Mouse (Mus musculus) stomach, embryonic 14.5 days (tissue): ENCODE measurements around the gene Pank4. TPM values are rescaled to one million over a fixed set of nuclear protein-coding genes. Genes with fewer than 3 reads are reported as not detected.
A peak's percentile ranks its signal among the peaks of the same experiment; 100 is the strongest.

ENCODE experiments used
- ATAC-seq: fragments of 200-750 bp; cut with Nextera tagmentation; 2 replicates; pipeline ENCODE4 v1.8.0; 2017; ENCODE audit warnings: low read depth, moderate TSS enrichment; ENCODE audit not compliant: insufficient number of reproducible peaks, insufficient read depth, low FRiP score
- H3K27ac ChIP-seq: fragments of 300-500 bp; sonication (generic); 2 replicates; pipeline ENCODE4 v1.5.1; 2014; ENCODE audit warnings: mild to moderate bottlenecking, low read length, moderate library complexity, mixed read lengths
- H3K27me3 ChIP-seq: fragments of 300-500 bp; sonication (generic); 2 replicates; pipeline ENCODE4 v1.6.1; 2014; ENCODE audit warnings: low read length, control low read depth, mixed read lengths; ENCODE audit not compliant: control insufficient read depth, insufficient read depth
- H3K36me3 ChIP-seq: fragments of 300-500 bp; sonication (generic); 2 replicates; pipeline ENCODE4 v1.6.1; 2014; ENCODE audit warnings: mild to moderate bottlenecking, control low read depth, low read length, moderate library complexity, mixed read lengths; ENCODE audit not compliant: control insufficient read depth, insufficient read depth
- H3K4me1 ChIP-seq: fragments of 300-500 bp; sonication (generic); 2 replicates; pipeline ENCODE4 v1.6.1; 2014; ENCODE audit warnings: low read length, control low read depth, mixed read lengths; ENCODE audit not compliant: control insufficient read depth, insufficient read depth
- H3K4me2 ChIP-seq: fragments of 300-500 bp; sonication (generic); replicated peaks from 2 replicates; pipeline ENCODE4 v1.6.1; 2014; ENCODE audit warnings: low read depth, low read length, control low read depth
- H3K4me3 ChIP-seq: fragments of 300-500 bp; sonication (generic); 2 replicates; pipeline ENCODE4 v1.5.1; 2014; ENCODE audit warnings: low read depth, low read length, control low read depth
- H3K9ac ChIP-seq: fragments of 300-500 bp; sonication (generic); replicated peaks from 2 replicates; pipeline ENCODE4 v1.6.1; 2014; ENCODE audit warnings: low read depth, mild to moderate bottlenecking, control low read depth, low read length, moderate library complexity, mixed read lengths
- H3K9me3 ChIP-seq: fragments of 300-500 bp; sonication (generic); 2 replicates; pipeline ENCODE4 v1.6.1; 2016; ENCODE audit warnings: low read depth, low read length, control low read depth; ENCODE audit not compliant: control insufficient read depth
- WGBS: fragments of 180-500 bp; shearing (Covaris S2); extraction: QIAGEN DNeasy Blood & Tissue Kit; methylation state at CpG from one replicate; pipeline ENCODE4 v1.1.7; 2014; 5-methylcytosine and 5-hydroxymethylcytosine counted together
- polyA plus RNA-seq: library from polyadenylated mRNA; unstranded; fragments of >200 nt; fragmentation: Nextera tagmentation; extraction: Ambion mirVana; gene quantifications from 2 replicates; pipeline ENCODE4 v1.2.1, GENCODE M21; 2014

Gene Pank4
- polyA plus RNA-seq, 1 experiment from 2014 or later: 50.4 TPM

GRCm38 (mm10) chr4:155016807-155017206 is 52.9 kb downstream of the Pank4 start:
- peaks cover 8% of the 10 kb centered on the region for H3K4me1 ChIP-seq
- no peak for ATAC-seq
- 66% methylated on average over 11 of the region's 11 CpGs for WGBS
- no peak overlapping the region for H3K9ac ChIP-seq
- no peaks in the 10 kb centered on the region for H3K9me3 ChIP-seq
- no peak overlapping the region for H3K27ac ChIP-seq
- no peak overlapping the region for H3K4me2 ChIP-seq
- no peaks in the 10 kb centered on the region for H3K27me3 ChIP-seq
- H3K4me3 ChIP-seq: no peak overlapping the region
- no peaks in the 10 kb centered on the region for H3K36me3 ChIP-seq

GRCm38 (mm10) chr4:155017253-155017878 is 53.4 kb downstream of the Pank4 start:
- 67% methylated on average over 11 of the region's 11 CpGs for WGBS
- no peak overlapping the region for H3K27ac ChIP-seq
- H3K4me3 ChIP-seq: no peak overlapping the region
- no peaks in the 10 kb centered on the region for H3K27me3 ChIP-seq
- peaks cover 8% of the 10 kb centered on the region for H3K4me1 ChIP-seq
- no peak for ATAC-seq
- no peaks in the 10 kb centered on the region for H3K36me3 ChIP-seq
- H3K9me3 ChIP-seq: no peaks in the 10 kb centered on the region
- H3K9ac ChIP-seq: no peak overlapping the region
- no peak overlapping the region for H3K4me2 ChIP-seq

- ATAC-seq: no peak
- Histone ChIP-seq H3K9ac (no peak overlapping the region), H3K4me3 (no peak overlapping the region), H3K36me3 (no peaks in the 10 kb centered on the region), H3K27ac (no peak overlapping the region), H3K4me1 (peaks cover 8% of the 10 kb centered on the region), H3K9me3 (no peaks in the 10 kb centered on the region), H3K4me2 (no peak overlapping the region), H3K27me3 (no peaks in the 10 kb centered on the region)
- WGBS: 72% methylated on average over 8 of the region's 8 CpGs
Measured at GRCm38 (mm10) chr4:155018066-155018465, 54.1 kb downstream of the Pank4 start.

- no peak overlapping the region for H3K9ac ChIP-seq
- WGBS: 6% methylated on average over 15 of the region's 15 CpGs
- H3K27ac ChIP-seq: no peak overlapping the region
- H3K4me1 ChIP-seq: peaks cover 8% of the 10 kb centered on the region
- no peaks in the 10 kb centered on the region for H3K36me3 ChIP-seq
- peak; percentile 19; the same call in 1 of the 2 replicates for ATAC-seq
- H3K4me3 ChIP-seq: no peak overlapping the region
- H3K9me3 ChIP-seq: no peaks in the 10 kb centered on the region
- peak overlapping the region; percentile 25 for H3K4me2 ChIP-seq
- H3K27me3 ChIP-seq: no peaks in the 10 kb centered on the region
Measured at GRCm38 (mm10) chr4:155018601-155019335, 54.8 kb downstream of the Pank4 start.

- Histone ChIP-seq H3K27me3 (no peaks in the 10 kb centered on the region), H3K9me3 (no peaks in the 10 kb centered on the region), H3K27ac (no peak overlapping the region), H3K4me3 (no peak overlapping the region), H3K4me2 (peak overlapping the region; percentile 25), H3K36me3 (no peaks in the 10 kb centered on the region), H3K4me1 (peaks cover 8% of the 10 kb centered on the region), H3K9ac (no peak overlapping the region)
- 2% methylated on average over 10 of the region's 10 CpGs for WGBS
- ATAC-seq: peak; percentile 61; the same call in 1 of the 2 replicates
Measured at GRCm38 (mm10) chr4:155019336-155019847, 55.5 kb downstream of the Pank4 start.

GRCm38 (mm10) chr4:155020141-155020540 is 56.2 kb downstream of the Pank4 start:
- 39% methylated on average over 1 of the region's 1 CpGs for WGBS
- Histone ChIP-seq H3K9me3 (no peaks in the 10 kb centered on the region), H3K36me3 (no peaks in the 10 kb centered on the region), H3K27ac (no peak overlapping the region), H3K9ac (no peak overlapping the region), H3K4me1 (peaks cover 8% of the 10 kb centered on the region), H3K4me3 (no peak overlapping the region), H3K27me3 (no peaks in the 10 kb centered on the region), H3K4me2 (no peak overlapping the region)
- no peak for ATAC-seq

GRCm38 (mm10) chr4:155020813-155021212 is 56.9 kb downstream of the Pank4 start:
- Histone ChIP-seq H3K4me3 (no peak overlapping the region), H3K9ac (no peak overlapping the region), H3K4me1 (peaks cover 8% of the 10 kb centered on the region), H3K36me3 (no peaks in the 10 kb centered on the region), H3K9me3 (no peaks in the 10 kb centered on the region), H3K4me2 (no peak overlapping the region), H3K27me3 (no peaks in the 10 kb centered on the region), H3K27ac (no peak overlapping the region)
- 57% methylated on average over 9 of the region's 9 CpGs for WGBS
- no peak for ATAC-seq

- peaks cover 8% of the 10 kb centered on the region for H3K4me1 ChIP-seq
- no peak overlapping the region for H3K4me2 ChIP-seq
- H3K9ac ChIP-seq: no peak overlapping the region
- no peaks in the 10 kb centered on the region for H3K36me3 ChIP-seq
- WGBS: 71% methylated on average over 7 of the region's 7 CpGs
- no peak overlapping the region for H3K27ac ChIP-seq
- no peaks in the 10 kb centered on the region for H3K9me3 ChIP-seq
- ATAC-seq: no peak
- no peak overlapping the region for H3K4me3 ChIP-seq
- no peaks in the 10 kb centered on the region for H3K27me3 ChIP-seq
Measured at GRCm38 (mm10) chr4:155022228-155022855, 58.4 kb downstream of the Pank4 start.
